Mouse (Mus musculus) thymus, adult 2 months (tissue): ENCODE data around the gene Hnrnpu. TPM values are rescaled to one million over a fixed set of nuclear protein-coding genes. Genes with fewer than 3 reads are reported as not detected.
A peak's percentile ranks its signal among the peaks of the same experiment; 100 is the strongest.

Experiments
- DNase-seq: peaks from one replicate; pipeline ENCODE4 v3.0.0; 2021
- H3K27ac ChIP-seq: fragments of 200-500 bp; 2 replicates; pipeline ENCODE4 v1.5.1; 2012; ENCODE audit warnings: low read length, control low read depth; ENCODE audit not compliant: control insufficient read depth, insufficient read depth
- H3K27me3 ChIP-seq: fragments of 200-500 bp; 2 replicates; pipeline ENCODE4 v1.6.1; 2012; ENCODE audit warnings: mild to moderate bottlenecking, low read length, moderate library complexity, mixed read lengths; ENCODE audit not compliant: control insufficient read depth, insufficient read depth
- H3K36me3 ChIP-seq: fragments of 200-500 bp; 2 replicates; pipeline ENCODE4 v1.6.1; 2012; ENCODE audit warnings: mild to moderate bottlenecking, low read length, moderate library complexity; ENCODE audit not compliant: control insufficient read depth, insufficient read depth
- H3K4me1 ChIP-seq: fragments of 200-500 bp; replicated peaks from 2 replicates; pipeline ENCODE4 v1.6.1; 2012; ENCODE audit warnings: low read length; ENCODE audit not compliant: control insufficient read depth, insufficient read depth
- H3K4me3 ChIP-seq: fragments of 200-500 bp; 2 replicates; pipeline ENCODE4 v1.5.1; 2012; ENCODE audit warnings: mild to moderate bottlenecking, low read length, control low read depth, moderate library complexity; ENCODE audit not compliant: control insufficient read depth, insufficient read depth
- CTCF ChIP-seq: fragments of 200-500 bp; IDR thresholded peaks from 2 replicates; pipeline ENCODE4 v1.5.1; 2012; ENCODE audit warnings: mild to moderate bottlenecking, control low read depth, low read length, moderate library complexity, borderline replicate concordance; ENCODE audit not compliant: control insufficient read depth, poor library complexity, insufficient read depth; ENCODE audit errors: extremely low read depth
- POLR2A ChIP-seq: fragments of 200-500 bp; IDR thresholded peaks from 2 replicates; pipeline ENCODE4 v1.6.1; 2012; ENCODE audit warnings: mild to moderate bottlenecking, low read length, control low read depth, moderate library complexity; ENCODE audit not compliant: control insufficient read depth, poor library complexity, insufficient read depth; ENCODE audit errors: extremely low read depth
- WGBS: fragments of 180-500 bp; shearing (Covaris S2); methylation state at CpG from one replicate; pipeline ENCODE4 v1.1.7; 2018; 5-methylcytosine and 5-hydroxymethylcytosine counted together
- polyA plus RNA-seq: library from polyadenylated mRNA; depleted of rRNA; stranded (reverse); fragments of >200 nt; gene quantifications from 2 replicates; pipeline ENCODE4 v1.2.3, GENCODE M21; 2012

The Hnrnpu gene
- polyA plus RNA-seq, 1 experiment, result 112 TPM

GRCm38 (mm10) chr1:178342063-178342462 lies 4.5 kb upstream of the Hnrnpu start:
- Histone ChIP-seq H3K27ac (no peak overlapping the region), H3K4me3 (no peak overlapping the region), H3K4me1 (0 out of 2 replicates have a peak, but pooled peaks cover 2% of the 10 kb centered on the region), H3K36me3 (no peaks in the 10 kb centered on the region), H3K27me3 (no peaks in the 10 kb centered on the region)
- TF ChIP-seq CTCF, result no peak
- no peak for TF ChIP-seq POLR2A
- 44% methylated on average over 1 of the region's 1 CpGs for WGBS
- DNase-seq, result no peak

DNA sequence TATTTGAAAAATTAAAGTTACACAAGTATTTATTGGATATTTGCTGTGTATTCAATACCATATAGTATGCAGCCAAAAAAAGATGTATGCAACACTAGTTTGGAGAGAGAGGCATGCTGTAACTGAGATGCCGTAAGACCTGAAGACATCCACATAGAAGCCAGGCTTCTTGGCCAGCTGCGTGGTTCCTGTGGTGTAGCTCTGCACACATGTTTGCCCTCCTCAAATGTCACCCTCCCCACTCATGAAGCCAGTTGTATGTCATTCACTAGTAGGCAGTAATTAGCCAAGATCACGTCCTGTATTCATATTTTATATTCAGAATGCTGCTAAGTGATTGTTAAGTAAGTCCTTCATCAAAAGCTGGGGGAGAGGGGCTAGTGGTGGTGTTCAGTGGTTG lies 3.8 kb upstream of the Hnrnpu start:
- H3K36me3 ChIP-seq, result no peaks in the 10 kb centered on the region
- H3K4me3 ChIP-seq, result no peak overlapping the region
- no peak for DNase-seq
- H3K4me1 ChIP-seq, result 0 out of 2 replicates have a peak, but pooled peaks cover 2% of the 10 kb centered on the region
- 64% methylated on average over 3 of the region's 3 CpGs for WGBS
- no peak for TF ChIP-seq POLR2A
- H3K27me3 ChIP-seq, result no peaks in the 10 kb centered on the region
- no peak overlapping the region for H3K27ac ChIP-seq

DNA sequence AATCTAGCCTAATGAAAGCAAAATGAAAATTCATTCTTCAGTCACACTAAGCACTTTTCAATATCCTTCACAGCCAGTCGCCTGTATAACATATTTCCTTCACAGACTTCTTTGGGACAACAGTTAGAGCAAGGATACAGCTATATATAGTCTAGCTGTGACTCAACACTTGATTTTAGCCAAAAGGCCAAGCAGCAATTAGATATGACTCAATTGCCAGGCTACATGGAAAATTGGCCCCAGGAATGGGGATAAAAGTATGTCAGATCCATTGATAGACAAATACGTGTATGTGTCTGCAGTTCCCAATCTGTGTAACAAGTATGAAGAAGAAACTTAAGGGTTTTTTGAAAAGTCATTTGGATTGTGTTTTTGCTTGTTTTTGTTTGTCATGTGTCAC lies 2.6 kb upstream of the Hnrnpu start:
- 97% methylated on average over 2 of the region's 2 CpGs for WGBS
- no peak overlapping the region for H3K27ac ChIP-seq

DNA sequence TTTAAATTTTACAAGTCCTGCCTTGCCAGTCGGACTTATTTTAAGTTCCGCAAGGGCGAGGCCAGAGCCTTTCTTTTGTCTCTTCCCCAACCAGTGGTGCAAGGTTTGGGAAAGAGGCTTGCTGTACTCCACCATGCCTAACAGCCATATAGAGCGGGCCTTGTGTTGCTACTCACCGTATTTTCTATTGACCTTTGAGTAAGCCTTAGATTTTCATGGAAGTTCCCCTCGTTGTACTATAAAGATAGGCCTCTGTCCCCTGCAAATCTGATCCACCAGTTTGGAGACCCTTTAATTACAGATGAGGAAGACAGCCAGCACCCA lies 683 bp upstream of the Hnrnpu start:
- peak; percentile 34 for DNase-seq
- H3K27me3 ChIP-seq, result no peaks in the 10 kb centered on the region
- 0 out of 2 replicates have a peak, but pooled peaks cover 2% of the 10 kb centered on the region for H3K4me1 ChIP-seq
- WGBS, result 11% methylated on average over 6 of the region's 6 CpGs
- H3K4me3 ChIP-seq, result peak overlapping the region; percentile 43
- H3K27ac ChIP-seq, result peak overlapping the region; percentile 77
- TF ChIP-seq CTCF (no peak), POLR2A (no peak)
- peaks cover 12% of the 10 kb centered on the region for H3K36me3 ChIP-seq

More for the DNA sequence above, 2.6 kb upstream of the Hnrnpu start:
- DNase-seq, result no peak
- no peak for TF ChIP-seq CTCF
- TF ChIP-seq POLR2A, result no peak
- Histone ChIP-seq H3K27me3 (no peaks in the 10 kb centered on the region), H3K4me3 (no peak overlapping the region), H3K36me3 (no peaks in the 10 kb centered on the region), H3K4me1 (0 out of 2 replicates have a peak, but pooled peaks cover 2% of the 10 kb centered on the region)

DNA sequence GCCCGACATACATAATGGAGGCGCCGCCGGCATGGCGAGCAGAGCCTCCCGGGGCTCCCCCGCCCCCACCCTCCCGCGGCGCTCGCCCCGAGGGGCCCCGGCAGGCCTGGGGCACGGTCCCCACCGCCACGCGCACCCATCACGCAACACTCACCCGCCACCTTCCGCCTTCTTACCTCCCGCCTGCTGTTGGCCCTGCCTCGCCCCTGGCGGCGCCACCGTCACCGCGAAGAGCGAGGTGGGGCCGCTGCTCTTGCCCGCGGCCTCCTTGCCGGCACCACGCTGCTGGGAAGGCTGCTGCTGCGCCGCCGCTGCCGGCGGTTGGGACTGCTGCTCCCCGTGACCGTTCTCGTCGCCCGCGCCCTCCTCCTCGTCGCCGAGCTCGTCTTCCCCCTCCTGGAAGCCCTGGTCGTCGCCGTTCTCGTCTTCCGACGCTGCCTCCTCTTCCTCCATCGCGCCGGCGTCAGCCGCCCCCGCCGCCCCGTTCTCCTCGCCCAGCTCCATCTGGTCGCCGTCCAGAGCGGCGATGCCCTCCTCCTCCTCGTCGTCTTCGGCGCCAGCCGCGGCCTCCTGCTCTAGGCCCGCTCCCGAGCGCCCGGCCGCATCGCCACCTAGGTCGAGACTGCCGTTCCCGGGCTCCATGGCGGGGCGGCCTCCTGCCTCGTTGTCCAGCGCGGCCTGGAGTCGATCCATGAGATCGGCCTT lies 668 bp downstream of the Hnrnpu start:
- 0 out of 2 replicates have a peak, but pooled peaks cover 2% of the 10 kb centered on the region for H3K4me1 ChIP-seq
- TF ChIP-seq CTCF (no peak), POLR2A (no peak)
- H3K36me3 ChIP-seq, result peaks cover 25% of the 10 kb centered on the region
- peak overlapping the region; percentile 86 for H3K27ac ChIP-seq
- H3K27me3 ChIP-seq, result no peaks in the 10 kb centered on the region
- peak; percentile 51 for DNase-seq
- under 1% methylated on average over 84 of the region's 89 CpGs for WGBS
- H3K4me3 ChIP-seq, result peak overlapping the region; percentile 99

GRCm38 (mm10) chr1:178336289-178336775 lies 1.3 kb downstream of the Hnrnpu start:
- Histone ChIP-seq H3K4me3 (peak overlapping the region; percentile 99), H3K27ac (peak overlapping the region; percentile 86), H3K27me3 (no peaks in the 10 kb centered on the region), H3K36me3 (peaks cover 31% of the 10 kb centered on the region), H3K4me1 (0 out of 2 replicates have a peak, but pooled peaks cover 2% of the 10 kb centered on the region)
- WGBS, result 2% methylated on average over 51 of the region's 53 CpGs
- TF ChIP-seq POLR2A, result no peak
- TF ChIP-seq CTCF, result no peak
- peak; percentile 96 for DNase-seq
